Mouse (Mus musculus) liver, embryonic 13.5 days (tissue): ENCODE measurements around the gene Lep. TPM values are rescaled to one million over a fixed set of nuclear protein-coding genes. Genes with fewer than 3 reads are reported as not detected.

Source experiments
- ATAC-seq: fragments of 200-750 bp; cut with Nextera tagmentation; 2 replicates; pipeline ENCODE4 v1.8.0; 2017; ENCODE audit warnings: low read depth, mild to moderate bottlenecking, moderate number of reproducible peaks, moderate library complexity
- DNase-seq: peaks from one replicate; pipeline ENCODE4 v3.0.0; 2022
- H3K27ac ChIP-seq: fragments of 300-500 bp; sonication (generic); 2 replicates; pipeline ENCODE4 v1.5.1; 2015; ENCODE audit warnings: moderate library complexity, mild to moderate bottlenecking, inconsistent platforms
- H3K27me3 ChIP-seq: fragments of 300-500 bp; sonication (generic); 2 replicates; pipeline ENCODE4 v1.6.1; 2015; ENCODE audit warnings: mild to moderate bottlenecking, inconsistent platforms
- H3K36me3 ChIP-seq: fragments of 300-500 bp; sonication (generic); 2 replicates; pipeline ENCODE4 v1.6.1; 2015; ENCODE audit warnings: mild to moderate bottlenecking, inconsistent platforms
- H3K4me1 ChIP-seq: fragments of 300-500 bp; sonication (generic); replicated peaks from 2 replicates; pipeline ENCODE4 v1.6.1; 2015; ENCODE audit warnings: inconsistent platforms
- H3K4me2 ChIP-seq: fragments of 300-500 bp; sonication (generic); 2 replicates; pipeline ENCODE4 v1.6.1; 2015; ENCODE audit warnings: inconsistent platforms, mild to moderate bottlenecking, moderate library complexity
- H3K4me3 ChIP-seq: fragments of 300-500 bp; sonication (generic); replicated peaks from 2 replicates; pipeline ENCODE4 v1.5.1; 2015; ENCODE audit warnings: mild to moderate bottlenecking, inconsistent platforms
- H3K9ac ChIP-seq: fragments of 300-500 bp; sonication (generic); 2 replicates; pipeline ENCODE4 v1.6.1; 2015; ENCODE audit warnings: mild to moderate bottlenecking, inconsistent platforms
- H3K9me3 ChIP-seq: fragments of 300-500 bp; sonication (generic); replicated peaks from 2 replicates; pipeline ENCODE4 v1.6.1; 2016; ENCODE audit warnings: inconsistent platforms
- WGBS: fragments of 180-500 bp; shearing (Covaris S2); methylation state at CpG from one replicate; pipeline ENCODE4 v1.1.7; 2015; ENCODE audit not compliant: insufficient replicate concordance; 5-methylcytosine and 5-hydroxymethylcytosine counted together
- polyA plus RNA-seq: library from polyadenylated mRNA; unstranded; fragments of >200 nt; fragmentation: Nextera tagmentation; extraction: Ambion mirVana; gene quantifications from 2 replicates; pipeline ENCODE4 v1.2.1, GENCODE M21; 2015

Lep gene
- polyA plus RNA-seq, 1 experiment from 2014 or later = not detected

DNA sequence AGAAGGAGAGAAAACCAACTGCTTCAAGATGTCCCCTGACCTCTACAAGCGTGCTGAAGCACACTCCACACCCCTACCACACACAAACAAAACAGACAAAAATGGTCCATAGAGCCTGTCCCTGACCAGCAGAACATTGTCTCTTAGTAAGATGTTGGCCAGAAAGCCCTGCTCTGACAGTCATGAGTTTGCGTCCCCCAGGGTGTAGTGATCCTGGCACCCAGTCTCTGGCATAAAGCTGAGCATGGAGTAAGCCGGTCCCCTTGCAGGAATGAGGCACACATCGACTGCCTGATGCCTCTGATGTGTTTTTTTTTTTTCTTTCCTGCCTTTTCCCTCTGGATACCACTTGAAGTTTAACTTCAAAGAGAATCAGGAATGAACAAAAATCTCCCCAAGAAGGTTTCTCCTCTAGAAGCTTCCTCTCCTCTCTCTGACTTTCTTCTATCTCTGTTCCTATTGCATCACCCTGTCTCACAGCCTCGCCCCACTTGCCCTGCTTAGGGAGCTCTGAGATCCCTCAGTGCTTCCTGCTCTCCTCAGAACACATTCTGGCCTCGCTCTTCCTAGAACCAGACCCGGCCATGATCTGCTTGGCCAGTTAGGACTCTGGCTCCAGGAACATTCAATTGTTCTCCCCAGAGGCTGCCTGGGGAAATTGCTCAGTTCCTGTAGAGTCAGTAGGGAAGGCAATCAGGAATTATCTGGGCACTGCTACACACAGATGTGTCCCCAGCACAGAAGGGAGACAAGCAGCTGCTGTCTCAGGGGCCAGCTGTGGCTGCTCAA, 28.1 kb downstream of the Lep start:
- Histone ChIP-seq H3K9ac (no peak overlapping the region), H3K4me3 (no peak overlapping the region), H3K27ac (no peak overlapping the region), H3K27me3 (no peaks in the 10 kb centered on the region), H3K9me3 (no peaks in the 10 kb centered on the region), H3K36me3 (no peaks in the 10 kb centered on the region), H3K4me2 (no peak overlapping the region), H3K4me1 (no peaks in the 10 kb centered on the region)
- no peak for ATAC-seq
- no peak for DNase-seq
- WGBS = 44% methylated on average over 7 of the region's 7 CpGs

DNA sequence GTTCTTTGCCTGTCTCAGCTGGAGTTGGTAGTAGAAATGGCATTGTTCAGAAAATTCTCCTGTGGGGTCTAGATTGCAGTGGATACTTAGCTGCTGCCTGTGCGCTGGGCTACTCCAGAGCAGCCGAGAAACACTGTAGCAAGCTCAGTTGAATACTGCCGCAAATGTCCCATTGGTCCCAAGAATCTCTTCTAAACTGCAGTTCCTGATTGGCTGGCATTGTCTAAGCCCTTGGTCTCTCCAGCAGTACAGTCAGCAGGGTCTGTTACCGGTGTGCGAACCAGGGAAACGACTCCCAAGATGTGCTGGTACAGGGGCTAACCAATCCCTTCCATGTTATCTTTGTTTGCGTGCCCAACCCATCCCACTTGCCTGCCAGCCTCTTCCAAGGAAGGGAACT, 32.2 kb downstream of the Lep start:
- no peak overlapping the region for H3K4me2 ChIP-seq
- no peaks in the 10 kb centered on the region for H3K4me1 ChIP-seq
- no peak for DNase-seq
- no peak for ATAC-seq
- no peaks in the 10 kb centered on the region for H3K27me3 ChIP-seq
- 71% methylated on average over 7 of the region's 7 CpGs for WGBS
- H3K9me3 ChIP-seq = no peaks in the 10 kb centered on the region
- H3K9ac ChIP-seq = no peak overlapping the region
- H3K4me3 ChIP-seq = no peak overlapping the region
- H3K27ac ChIP-seq = no peak overlapping the region
- no peaks in the 10 kb centered on the region for H3K36me3 ChIP-seq

DNA sequence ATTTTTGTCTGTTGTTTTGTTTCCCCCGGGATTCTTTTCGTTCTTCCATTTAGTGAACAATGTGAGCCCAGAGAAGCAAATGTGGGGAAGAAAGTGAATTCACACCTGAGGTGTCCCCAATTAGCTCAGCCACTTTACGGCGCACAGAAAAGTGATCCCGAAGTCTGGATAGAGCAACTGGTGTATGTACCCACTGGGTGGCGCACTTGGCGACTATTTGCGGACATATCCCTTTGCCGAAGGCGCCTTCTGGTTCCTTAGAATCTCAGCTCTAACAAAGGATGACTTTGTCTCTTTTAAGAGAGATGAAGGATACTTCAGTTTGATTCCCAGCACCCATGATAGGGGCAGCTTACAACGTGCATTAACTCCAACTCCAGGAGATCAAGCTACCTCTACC, 32.9 kb downstream of the Lep start:
- 54% methylated on average over 11 of the region's 11 CpGs for WGBS
- no peaks in the 10 kb centered on the region for H3K36me3 ChIP-seq
- no peaks in the 10 kb centered on the region for H3K27me3 ChIP-seq
- no peak overlapping the region for H3K9ac ChIP-seq
- H3K4me3 ChIP-seq = no peak overlapping the region
- H3K9me3 ChIP-seq = no peaks in the 10 kb centered on the region
- no peak overlapping the region for H3K4me2 ChIP-seq
- DNase-seq (no peak), ATAC-seq (no peak)
- no peaks in the 10 kb centered on the region for H3K4me1 ChIP-seq
- H3K27ac ChIP-seq = no peak overlapping the region

DNA sequence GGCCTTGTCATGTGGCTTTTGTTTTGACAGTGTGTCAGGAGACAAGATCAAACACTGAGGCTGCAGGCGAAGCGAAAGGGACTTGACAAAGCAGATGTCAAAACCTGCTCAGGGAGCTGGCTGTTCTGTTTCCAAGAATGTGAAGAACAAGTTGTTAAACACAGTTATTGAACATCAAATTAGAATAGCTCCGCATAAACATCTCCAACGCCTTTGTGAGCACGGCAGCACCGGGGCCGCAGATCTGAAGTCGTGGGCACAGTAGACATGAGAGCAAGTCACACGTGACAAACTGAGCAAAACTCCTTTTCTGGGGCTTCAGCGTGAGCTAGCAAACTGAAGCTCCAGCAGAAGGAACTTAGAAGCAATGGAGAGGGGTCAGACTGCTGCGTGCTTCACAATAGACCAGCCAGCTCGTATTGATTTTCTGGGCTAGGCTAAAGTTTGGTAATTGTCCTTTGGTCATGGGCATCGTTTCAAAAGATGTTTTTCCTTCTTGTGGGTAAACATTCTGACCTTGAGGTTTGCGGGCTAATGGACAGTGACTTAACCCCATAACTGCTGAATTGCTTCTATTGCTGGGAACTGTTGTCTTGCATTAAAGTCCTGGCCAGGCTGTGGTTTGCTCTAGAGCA, 39.6 kb downstream of the Lep start:
- 0 out of 2 replicates have a peak, but pooled peaks cover 3% of the 10 kb centered on the region for H3K4me1 ChIP-seq
- H3K4me2 ChIP-seq = no peak overlapping the region
- no peaks in the 10 kb centered on the region for H3K36me3 ChIP-seq
- ATAC-seq (no peak), DNase-seq (no peak)
- WGBS = 58% methylated on average over 14 of the region's 14 CpGs
- H3K27me3 ChIP-seq = no peaks in the 10 kb centered on the region
- H3K27ac ChIP-seq = no peak overlapping the region
- no peak overlapping the region for H3K4me3 ChIP-seq
- no peak overlapping the region for H3K9ac ChIP-seq
- no peaks in the 10 kb centered on the region for H3K9me3 ChIP-seq

DNA sequence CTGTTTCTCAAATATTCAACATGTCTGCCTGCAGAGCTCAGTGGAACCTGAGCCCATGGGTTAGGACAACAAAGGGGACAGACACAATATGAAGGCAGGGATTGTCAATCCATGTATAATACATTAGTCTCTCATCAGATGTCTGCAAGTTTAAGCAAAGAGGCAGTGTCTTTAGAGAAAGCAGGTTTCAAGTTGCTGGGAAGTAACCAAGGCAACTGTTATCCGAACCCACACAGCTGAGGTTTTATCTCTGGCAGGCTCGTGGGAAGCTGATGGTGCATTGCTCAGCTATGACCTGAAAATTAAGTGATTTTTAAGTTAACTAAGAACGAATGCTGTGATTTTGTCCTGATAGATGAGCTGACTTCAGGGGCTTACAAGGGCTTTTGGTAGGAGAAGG, 40.4 kb downstream of the Lep start:
- Histone ChIP-seq H3K36me3 (no peaks in the 10 kb centered on the region), H3K4me2 (no peak overlapping the region), H3K27me3 (no peaks in the 10 kb centered on the region), H3K4me3 (no peak overlapping the region), H3K4me1 (0 out of 2 replicates have a peak, but pooled peaks cover 3% of the 10 kb centered on the region), H3K9me3 (no peaks in the 10 kb centered on the region), H3K27ac (no peak overlapping the region), H3K9ac (no peak overlapping the region)
- ATAC-seq (no peak), DNase-seq (no peak)
- 29% methylated on average over 3 of the region's 3 CpGs for WGBS

DNA sequence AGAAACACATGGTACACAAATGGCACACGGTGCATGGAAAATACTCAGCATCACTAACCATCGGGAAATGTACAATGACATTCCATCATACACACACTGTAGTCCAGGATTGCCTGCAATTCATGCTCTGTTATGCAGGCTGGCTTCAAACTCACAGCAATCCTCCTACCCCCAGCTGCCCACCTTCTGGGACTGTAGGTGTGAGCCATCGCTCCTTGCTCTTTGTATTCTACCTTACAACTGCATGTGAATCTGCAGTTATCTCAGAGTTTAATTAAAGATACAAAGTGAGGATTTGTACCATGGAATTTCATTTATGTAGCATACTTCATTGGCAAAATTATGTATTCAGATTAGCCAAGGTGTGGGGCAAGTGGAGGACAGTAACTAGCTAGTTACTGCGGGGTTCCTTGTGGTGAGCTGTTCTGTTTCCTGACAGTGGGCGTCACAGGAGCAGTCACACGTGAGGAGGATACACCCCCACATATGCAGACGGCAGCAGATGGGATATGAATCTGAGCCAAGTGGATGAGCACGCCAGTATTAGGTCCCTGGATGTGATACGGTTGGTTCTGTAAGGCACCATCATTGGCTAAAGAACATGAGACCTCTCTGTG, 41.3 kb downstream of the Lep start:
- no peak overlapping the region for H3K9ac ChIP-seq
- H3K4me2 ChIP-seq = no peak overlapping the region
- 71% methylated on average over 9 of the region's 9 CpGs for WGBS
- DNase-seq = no peak
- no peaks in the 10 kb centered on the region for H3K9me3 ChIP-seq
- H3K27me3 ChIP-seq = no peaks in the 10 kb centered on the region
- H3K4me3 ChIP-seq = no peak overlapping the region
- no peaks in the 10 kb centered on the region for H3K36me3 ChIP-seq
- no peak for ATAC-seq
- H3K27ac ChIP-seq = no peak overlapping the region
- 0 out of 2 replicates have a peak, but pooled peaks cover 3% of the 10 kb centered on the region for H3K4me1 ChIP-seq

DNA sequence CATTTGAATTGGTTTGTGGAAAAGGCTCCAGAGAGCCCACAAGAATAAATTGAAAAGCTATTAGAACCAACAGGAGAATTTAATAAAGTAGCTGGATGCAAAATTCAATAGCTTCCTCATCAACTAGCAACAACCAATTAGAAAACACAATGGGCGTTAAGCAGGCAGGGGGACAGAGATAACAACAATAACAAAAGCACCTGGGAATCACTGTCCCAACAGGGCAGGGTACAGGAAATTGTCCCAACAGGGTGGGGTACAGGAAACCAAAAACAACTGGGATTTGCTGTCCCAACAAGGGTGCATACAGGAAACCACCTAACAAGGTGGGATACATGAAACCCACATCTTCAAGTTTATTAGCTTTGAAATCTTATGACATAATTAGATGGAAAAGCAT, 48.4 kb downstream of the Lep start:
- H3K36me3 ChIP-seq = no peaks in the 10 kb centered on the region
- no peaks in the 10 kb centered on the region for H3K4me1 ChIP-seq
- H3K4me3 ChIP-seq = no peak overlapping the region
- no peak overlapping the region for H3K9ac ChIP-seq
- ATAC-seq (no peak), DNase-seq (no peak)
- 0 out of 2 replicates have a peak, but pooled peaks cover 3% of the 10 kb centered on the region for H3K9me3 ChIP-seq
- no peak overlapping the region for H3K27ac ChIP-seq
- H3K4me2 ChIP-seq = no peak overlapping the region
- H3K27me3 ChIP-seq = no peaks in the 10 kb centered on the region
- WGBS = 49% methylated on average over 1 of the region's 1 CpGs

DNA sequence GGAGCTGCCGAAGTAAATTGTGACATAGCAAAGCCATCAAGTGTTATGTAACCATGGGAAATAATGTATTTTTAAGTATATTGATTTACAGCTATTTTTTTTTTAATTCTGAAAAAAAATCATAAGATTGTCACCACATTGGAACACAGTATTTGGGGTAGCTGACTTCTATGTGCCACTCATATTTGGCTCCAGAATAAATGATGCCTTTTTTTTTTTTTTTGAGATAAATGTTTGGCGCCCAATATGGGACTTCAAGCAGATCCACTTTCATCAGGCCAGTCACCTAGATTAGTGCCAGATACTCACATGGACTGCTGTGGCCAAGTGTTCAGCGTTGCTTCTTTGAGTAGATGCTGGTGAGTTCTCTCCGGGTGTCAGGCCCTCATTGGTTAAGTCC, 51.5 kb downstream of the Lep start:
- H3K4me1 ChIP-seq = no peaks in the 10 kb centered on the region
- H3K36me3 ChIP-seq = no peaks in the 10 kb centered on the region
- no peak overlapping the region for H3K27ac ChIP-seq
- H3K9me3 ChIP-seq = 0 out of 2 replicates have a peak, but pooled peaks cover 3% of the 10 kb centered on the region
- WGBS = 73% methylated on average over 4 of the region's 4 CpGs
- no peaks in the 10 kb centered on the region for H3K27me3 ChIP-seq
- H3K4me3 ChIP-seq = no peak overlapping the region
- no peak overlapping the region for H3K4me2 ChIP-seq
- no peak overlapping the region for H3K9ac ChIP-seq
- DNase-seq (no peak), ATAC-seq (no peak)

DNA sequence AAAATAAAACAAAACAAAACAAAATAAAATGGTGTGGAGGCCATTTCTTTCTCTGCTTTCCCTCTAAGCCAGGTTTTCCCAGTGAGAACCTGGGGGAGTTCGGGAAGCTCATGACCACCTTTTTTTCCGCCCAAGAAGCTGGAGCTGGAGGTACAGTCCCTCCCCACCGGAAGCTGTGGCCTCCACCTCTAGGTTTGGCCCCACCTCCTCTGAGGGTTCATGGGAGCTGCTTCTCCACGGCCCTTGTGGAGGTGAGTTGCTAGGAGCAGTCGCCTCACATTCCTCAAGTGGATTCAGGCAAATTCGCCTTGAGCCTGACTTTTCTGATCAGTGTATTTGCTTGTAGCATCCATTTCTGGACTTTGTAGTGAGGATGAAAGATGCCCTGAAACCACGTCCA, 55.7 kb downstream of the Lep start:
- ATAC-seq = no peak
- no peak overlapping the region for H3K4me2 ChIP-seq
- no peaks in the 10 kb centered on the region for H3K4me1 ChIP-seq
- no peak for DNase-seq
- H3K27me3 ChIP-seq = no peaks in the 10 kb centered on the region
- no peak overlapping the region for H3K9ac ChIP-seq
- H3K27ac ChIP-seq = no peak overlapping the region
- no peaks in the 10 kb centered on the region for H3K36me3 ChIP-seq
- WGBS = 43% methylated on average over 7 of the region's 7 CpGs
- H3K4me3 ChIP-seq = no peak overlapping the region
- 0 out of 2 replicates have a peak, but pooled peaks cover 3% of the 10 kb centered on the region for H3K9me3 ChIP-seq

DNA sequence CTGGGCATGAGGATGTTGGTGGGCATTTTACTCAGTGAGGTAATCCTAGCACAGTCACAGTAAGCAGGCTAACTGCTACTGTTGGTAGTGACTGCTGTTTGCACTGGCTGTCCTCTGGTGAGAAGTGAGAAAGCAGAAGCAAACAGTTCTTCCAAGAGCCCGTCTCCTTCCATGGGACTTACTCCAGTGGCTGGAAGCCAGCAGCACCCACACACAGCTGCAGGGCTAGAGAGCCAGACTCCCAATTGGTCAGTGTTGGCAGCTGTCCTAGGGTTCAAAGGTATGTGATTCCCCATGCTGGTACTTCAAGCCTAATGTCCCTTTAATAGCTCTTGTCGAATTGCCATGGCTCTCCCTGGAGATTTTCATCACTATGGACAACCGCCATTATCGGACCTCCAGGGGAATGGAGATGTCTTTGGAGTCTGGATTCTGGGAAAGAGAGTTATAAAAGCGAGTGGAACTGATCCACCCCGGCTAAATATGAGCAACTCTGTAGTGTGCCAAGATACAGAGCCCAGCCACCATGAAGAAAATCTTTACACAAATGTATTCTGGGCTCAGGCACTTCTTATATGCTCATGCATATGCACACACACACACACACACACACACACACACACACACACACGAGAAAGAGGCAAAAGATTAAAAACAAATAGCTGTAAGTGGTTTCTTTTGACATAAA, 57.5 kb downstream of the Lep start:
- no peak overlapping the region for H3K9ac ChIP-seq
- ATAC-seq (no peak), DNase-seq (no peak)
- H3K4me1 ChIP-seq = no peaks in the 10 kb centered on the region
- WGBS = 59% methylated on average over 7 of the region's 7 CpGs
- no peaks in the 10 kb centered on the region for H3K27me3 ChIP-seq
- H3K27ac ChIP-seq = no peak overlapping the region
- H3K4me3 ChIP-seq = no peak overlapping the region
- no peaks in the 10 kb centered on the region for H3K9me3 ChIP-seq
- no peaks in the 10 kb centered on the region for H3K36me3 ChIP-seq
- no peak overlapping the region for H3K4me2 ChIP-seq

DNA sequence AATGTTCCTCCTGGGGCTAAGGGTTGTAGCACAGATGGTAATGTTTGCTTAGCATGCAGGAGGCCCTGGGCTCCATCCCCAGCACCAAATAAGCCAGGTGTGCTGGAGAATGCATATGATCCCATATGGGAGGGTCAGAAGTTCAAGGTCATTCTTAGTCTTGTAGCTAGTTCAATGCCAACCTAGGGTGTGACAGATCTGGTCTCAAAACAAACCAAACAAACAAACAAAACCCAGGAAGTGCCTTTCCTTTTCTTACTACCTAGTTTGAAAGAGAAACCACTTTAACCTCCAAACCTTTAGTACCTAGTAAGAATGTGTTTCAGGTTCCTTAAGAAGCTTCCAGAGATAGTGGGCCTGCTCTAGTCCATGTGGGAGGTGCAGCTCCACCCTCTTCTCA, 58.2 kb downstream of the Lep start:
- no peak overlapping the region for H3K4me2 ChIP-seq
- DNase-seq = no peak
- H3K4me1 ChIP-seq = no peaks in the 10 kb centered on the region
- no peaks in the 10 kb centered on the region for H3K27me3 ChIP-seq
- no peak for ATAC-seq
- H3K9ac ChIP-seq = no peak overlapping the region
- no peaks in the 10 kb centered on the region for H3K9me3 ChIP-seq
- no peak overlapping the region for H3K4me3 ChIP-seq
- no peaks in the 10 kb centered on the region for H3K36me3 ChIP-seq
- H3K27ac ChIP-seq = no peak overlapping the region
